Mouse (Mus musculus): ENCODE results near the gene Defb26.

DNA sequence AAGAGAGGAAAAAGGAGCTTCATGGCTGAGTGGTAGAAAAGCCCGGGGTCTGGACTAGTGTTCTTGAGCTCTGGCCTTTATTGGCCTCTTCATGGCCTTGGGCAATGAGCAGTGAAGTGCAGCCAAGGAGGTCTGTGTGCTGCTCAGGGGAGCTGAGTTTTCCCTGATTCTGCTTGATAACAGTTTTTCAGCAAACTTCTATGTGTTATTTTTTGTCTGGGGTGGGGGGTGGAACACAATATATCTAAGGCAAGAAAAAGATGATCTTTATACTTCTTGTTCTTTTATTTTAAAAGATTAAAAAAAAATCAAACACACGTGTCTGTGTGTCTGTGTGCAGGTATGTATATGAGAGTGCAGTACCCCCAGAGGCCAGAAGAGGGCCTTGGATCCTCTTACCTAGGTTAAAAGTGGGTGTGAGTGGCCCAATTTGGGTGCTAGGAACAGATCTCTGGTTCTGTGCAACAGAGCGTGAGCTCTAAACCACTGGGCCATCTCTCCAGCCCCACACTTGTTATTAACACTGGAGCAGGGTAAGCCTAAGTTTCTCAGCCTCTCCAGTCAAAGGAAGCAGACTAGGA, 46.8 kb downstream of the Defb26 start, which contains the start of gene Defb23:
- TF ChIP-seq E2F4 (IDR thresholded peaks at IDR 0.05; ENCODE audit: insufficient read depth), result no peak
- no peak for TF ChIP-seq POLR2A (IDR thresholded peaks at IDR 0.05; ENCODE audit: insufficient read length, low read depth)
- TF ChIP-seq MYOG (IDR thresholded peaks at IDR 0.05; ENCODE audit: control insufficient read depth in 1 of 3, insufficient read depth in 1 of 3, insufficient read length in 2 of 3, low read depth in 2 of 3), result no peak
- no peak for TF ChIP-seq USF1 (IDR thresholded peaks at IDR 0.05; ENCODE audit: low read depth)
- no peak for TF ChIP-seq TCF12 (IDR thresholded peaks at IDR 0.05; ENCODE audit: insufficient read depth, poor library complexity, severe bottlenecking)
- no peak for TF ChIP-seq POLR2AphosphoS2 (IDR thresholded peaks at IDR 0.05; ENCODE audit: insufficient read length, low read depth)
- no peak for TF ChIP-seq SRF (IDR thresholded peaks at IDR 0.05; ENCODE audit: control insufficient read depth, insufficient read length, low read depth)
- no peak for TF ChIP-seq MYOD1 (IDR thresholded peaks at IDR 0.05; ENCODE audit: control insufficient read depth in 1 of 3, insufficient read length in 2 of 3, low read depth in 2 of 3)
- no peak for TF ChIP-seq MAX (IDR thresholded peaks at IDR 0.05; ENCODE audit: low read depth)
- TF ChIP-seq CEBPB (IDR thresholded peaks at IDR 0.05; ENCODE audit: insufficient read depth, poor library complexity, severe bottlenecking), result no peak
- TF ChIP-seq TCF3 (IDR thresholded peaks at IDR 0.05; ENCODE audit: insufficient read length, low read depth), result no peak
- no peak for TF ChIP-seq REST (IDR thresholded peaks at IDR 0.05; ENCODE audit: insufficient read depth, insufficient read length)
